Mouse (Mus musculus) embryonic fibroblast, embryonic 13.5 days (primary cell): ENCODE data around the gene Grb14.

ENCODE experiments used
- CTCF ChIP-seq: IDR thresholded peaks from 2 replicates; pipeline ENCODE4 v1.5.1; 2011; ENCODE audit warnings: mild to moderate bottlenecking, control low read depth, low read length, moderate library complexity, borderline replicate concordance; ENCODE audit not compliant: insufficient read depth
- POLR2A ChIP-seq: IDR thresholded peaks from 2 replicates; pipeline ENCODE4 v1.6.1; 2011; ENCODE audit warnings: low read depth, mild to moderate bottlenecking, control low read depth, low read length, moderate library complexity

DNA sequence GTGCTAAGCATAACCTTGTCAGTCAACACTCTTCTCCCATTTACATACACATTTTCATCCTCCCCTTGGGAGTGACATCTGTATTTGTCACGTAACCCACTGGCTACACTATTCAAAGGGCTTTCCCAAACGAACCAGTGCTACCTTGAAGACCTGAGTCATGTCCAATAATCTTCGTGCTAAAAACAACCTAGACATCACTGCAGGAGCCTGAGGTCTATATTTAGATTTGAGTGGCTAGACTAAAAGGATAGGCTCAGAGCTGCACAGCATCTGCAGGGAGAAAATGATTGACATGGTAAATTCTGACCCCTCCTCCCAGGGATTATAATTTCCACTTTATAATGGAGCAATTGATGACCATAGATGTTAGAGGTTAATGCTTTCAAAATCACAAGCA lies 37.0 kb downstream of the Grb14 start:
- TF ChIP-seq CTCF (no peak), POLR2A (no peak)
